Mouse (Mus musculus): ENCODE data around the gene Metrnl.

Metrnl gene

GRCm38 (mm10) chr11:121738616-121739015, 37.3 kb downstream of the Metrnl start:
- DNase-seq (ENCODE audit: low read depth): no peak

- peak; percentile 65 for DNase-seq (ENCODE audit: low read depth)
These were observed 39.6 kb downstream of the Metrnl start for GRCm38 (mm10) chr11:121740906-121741305.

DNA sequence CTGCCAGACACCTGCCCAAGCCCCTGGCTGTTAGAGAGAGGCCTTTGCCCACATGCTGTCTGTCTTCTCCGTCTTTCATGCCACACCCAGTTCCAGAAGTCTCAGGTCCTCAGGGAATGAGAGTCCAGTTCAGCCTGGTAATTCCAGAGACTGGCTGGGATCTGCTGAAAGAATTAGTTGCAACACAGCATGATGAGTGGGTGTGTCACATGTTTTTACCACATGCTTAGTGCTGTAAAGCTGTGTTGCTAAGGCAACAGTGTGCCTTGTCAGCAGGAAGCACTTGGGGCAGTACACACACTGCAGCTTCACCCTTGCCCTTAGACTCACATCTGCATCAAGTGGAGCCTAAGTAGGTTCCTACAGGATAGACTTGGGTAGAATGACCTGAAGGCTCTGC, 40.1 kb downstream of the Metrnl start:
- DNase-seq (ENCODE audit: low read depth): peak; percentile 83

- peak; percentile 24 for DNase-seq (ENCODE audit: low read depth)
These were observed 41.8 kb downstream of the Metrnl start for GRCm38 (mm10) chr11:121743113-121743512.

- DNase-seq (ENCODE audit: low read depth): peak; percentile 51
These were observed 42.7 kb downstream of the Metrnl start for GRCm38 (mm10) chr11:121743915-121744628.

- peak; percentile 86 for DNase-seq (ENCODE audit: low read depth)
These were observed 45.7 kb downstream of the Metrnl start for GRCm38 (mm10) chr11:121746941-121747494.

DNA sequence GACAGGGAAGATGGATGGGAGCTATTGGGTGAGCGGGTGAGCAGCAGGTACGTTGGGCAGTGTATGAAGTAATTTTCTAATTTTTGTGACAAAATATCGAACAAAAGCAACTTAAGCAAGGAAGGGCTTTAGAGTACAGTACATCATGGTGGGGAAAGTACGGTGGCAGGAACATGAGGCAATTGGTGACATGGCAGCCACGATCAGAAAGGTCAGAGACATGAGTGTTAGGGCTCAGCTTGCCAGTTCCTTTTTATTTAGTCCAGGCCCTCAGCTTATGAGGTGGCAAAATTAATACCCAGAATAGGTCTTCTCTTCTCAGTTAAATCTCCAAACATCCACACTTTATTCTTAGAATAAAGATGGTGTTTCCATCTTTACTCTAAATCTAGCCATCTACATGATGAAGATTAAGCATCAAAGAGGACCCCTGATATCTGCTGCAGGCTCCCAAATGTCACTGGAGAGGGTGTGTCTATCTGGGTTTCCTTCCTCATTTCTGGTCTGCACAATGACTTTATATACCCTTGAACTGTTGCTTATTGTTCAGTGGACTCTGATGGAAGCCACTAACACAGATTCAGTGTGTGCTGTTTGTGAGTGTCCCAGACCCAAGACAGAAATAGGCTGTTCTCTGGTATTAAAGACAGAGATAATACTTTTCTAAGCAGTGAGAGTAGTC, 46.8 kb downstream of the Metrnl start:
- no peak for DNase-seq (ENCODE audit: low read depth)
